Comparison of ENCODE assay signal across 9 mouse cellular contexts in the genomic region with DNA sequence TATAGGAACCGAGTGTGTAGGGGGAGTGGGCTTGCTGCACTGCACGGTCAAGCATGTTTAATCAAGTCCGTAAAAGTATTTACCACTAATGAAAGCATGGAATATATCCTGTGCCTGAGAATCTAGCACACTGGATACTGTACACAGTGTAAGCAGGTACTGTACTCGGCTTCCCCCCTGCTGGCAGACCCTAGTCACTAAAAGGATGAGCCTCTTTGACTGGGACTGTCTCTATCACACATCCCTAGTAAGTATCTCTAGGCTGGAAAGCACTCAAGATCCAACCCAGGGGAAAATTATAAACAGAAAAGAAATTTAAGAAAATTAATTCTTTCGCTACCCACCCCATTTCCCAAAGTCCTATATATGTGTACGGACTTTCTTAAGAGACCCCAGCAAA. TPM values are rescaled to one million over a fixed set of nuclear protein-coding genes. Genes with fewer than 3 reads are reported as not detected.
DNase-seq lines count a peak whose midpoint lies in the region; ATAC-seq and TF ChIP-seq lines count a peak whose summit lies in the region.
"Had no signal": no experiment of that assay in that cellular context is flagged by ENCODE, and none has a peak within 500 bp of the region (broad histone marks: within the 10 kb centered on the region; RNA-seq: fewer than 3 reads in every experiment).

No protein-coding gene starts in this region.

- peak overlapping the region; percentile 80 for H3K4me2 ChIP-seq in hindbrain, embryonic 11.5 days (replicated peaks; ENCODE audit: low read depth, low read length)
- H3K4me2 ChIP-seq in liver, embryonic 11.5 days = peak overlapping the region; percentile 82

- peak overlapping the region; percentile 84 for H3K4me3 ChIP-seq in cortical plate, adult 2 months (ENCODE audit: insufficient read depth, low read length)
- peak overlapping the region; percentile 69 for H3K4me3 ChIP-seq in hindbrain, embryonic 11.5 days (ENCODE audit: low read depth, low read length)
- peak overlapping the region; percentile 98 for H3K4me3 ChIP-seq in liver, embryonic 11.5 days (ENCODE audit: low read depth, low read length)
- H3K4me3 ChIP-seq in olfactory bulb, adult 2 months (ENCODE audit: insufficient read depth, low read depth, low read length) = peak overlapping the region; percentile 88; the same call in 1 of the 2 replicates

- TF ChIP-seq CTCF in cortical plate, adult 2 months (IDR thresholded peaks at IDR 0.05; ENCODE audit: extremely low read depth, insufficient read depth, low read length) = no peak
- no peak for TF ChIP-seq CTCF in olfactory bulb, adult 2 months (IDR thresholded peaks at IDR 0.05; ENCODE audit: insufficient read depth, low read depth, low read length)

- TF ChIP-seq POLR2A in cortical plate, adult 2 months (IDR thresholded peaks at IDR 0.05; ENCODE audit: extremely low read depth, insufficient read depth, low read length) = no peak
- TF ChIP-seq POLR2A in olfactory bulb, adult 2 months (IDR thresholded peaks at IDR 0.05; ENCODE audit: insufficient read depth, low read depth, low read length) = no peak

- no peak overlapping the region for H3K27ac ChIP-seq in cortical plate, adult 2 months (ENCODE audit: insufficient read depth, low read length)
- no peak overlapping the region; the same call in 1 of the 2 replicates for H3K27ac ChIP-seq in hindbrain, embryonic 11.5 days (ENCODE audit: low read depth, low read length)
- no peak overlapping the region for H3K27ac ChIP-seq in liver, embryonic 11.5 days (ENCODE audit: low read depth, low read length)
- no peak overlapping the region for H3K27ac ChIP-seq in olfactory bulb, adult 2 months (ENCODE audit: insufficient read depth, low read depth, low read length)

- no peaks in the 10 kb centered on the region for H3K9me3 ChIP-seq in hindbrain, embryonic 11.5 days (ENCODE audit: control insufficient read depth, low read length)
- H3K9me3 ChIP-seq in liver, embryonic 11.5 days (ENCODE audit: control insufficient read depth, low read length) = no peaks in the 10 kb centered on the region

- H3K36me3 ChIP-seq in hindbrain, embryonic 11.5 days (ENCODE audit: control insufficient read depth, insufficient read depth, low read length) = no peaks in the 10 kb centered on the region
- H3K36me3 ChIP-seq in liver, embryonic 11.5 days (ENCODE audit: control insufficient read depth, insufficient read depth, low read length) = peaks cover under 1% of the 10 kb centered on the region; the same call in 1 of the 2 replicates

- H3K9ac ChIP-seq in hindbrain, embryonic 11.5 days (ENCODE audit: low read depth, low read length) = peak overlapping the region; percentile 99
- H3K9ac ChIP-seq in liver, embryonic 11.5 days (ENCODE audit: low read depth, low read length) = peak overlapping the region; percentile 100

- H3K4me1 ChIP-seq in cortical plate, adult 2 months (ENCODE audit: control insufficient read depth, insufficient read depth, low read length) = no peaks in the 10 kb centered on the region; the same call in 1 of the 2 replicates
- H3K4me1 ChIP-seq in hindbrain, embryonic 11.5 days (replicated peaks; ENCODE audit: control insufficient read depth, insufficient read depth, low read length) = peaks cover 3% of the 10 kb centered on the region; the same call in 1 of the 2 replicates
- H3K4me1 ChIP-seq in liver, embryonic 11.5 days (replicated peaks; ENCODE audit: control insufficient read depth, insufficient read depth, low read length) = peaks cover 36% of the 10 kb centered on the region
- H3K4me1 ChIP-seq in olfactory bulb, adult 2 months (ENCODE audit: control insufficient read depth, insufficient read depth, low read length) = no peaks in the 10 kb centered on the region

- no peaks in the 10 kb centered on the region for H3K27me3 ChIP-seq in hindbrain, embryonic 11.5 days (ENCODE audit: control insufficient read depth, insufficient read depth, low read length)
- no peaks in the 10 kb centered on the region for H3K27me3 ChIP-seq in liver, embryonic 11.5 days (replicated peaks; ENCODE audit: control insufficient read depth, insufficient read depth, low read length)
- H3K27me3 ChIP-seq: Patski had no signal

- DNase-seq in adrenal gland, postnatal 14 days = peak; percentile 51
- DNase-seq in adrenal gland, postnatal 4 days (ENCODE audit: low spot score in 2 of 2) = no peak
- peak; percentile 69 for DNase-seq in 3T3-L1 (ENCODE audit: low read depth, low spot score)
- DNase-seq in hindbrain, embryonic 11.5 days (ENCODE audit: low spot score) = peak; percentile 55
- DNase-seq in liver, embryonic 11.5 days (ENCODE audit: low spot score) = no peak

- no peak for ATAC-seq in hindbrain, embryonic 11.5 days (ENCODE audit: low FRiP score)
- ATAC-seq in liver, embryonic 11.5 days (replicated peaks; ENCODE audit: low FRiP score) = no peak
- no peak for ATAC-seq in inflammation-experienced regulatory T-cells, adult 6 months
- ATAC-seq: Patski had no signal

- WGBS in hindbrain, embryonic 11.5 days = 48% methylated on average over 6 of the region's 6 CpGs
- 41% methylated on average over 6 of the region's 6 CpGs for WGBS in liver, embryonic 11.5 days
- 23% methylated on average over 6 of the region's 6 CpGs for WGBS in olfactory bulb, adult 2 months

RNA-seq across cellular contexts. Expression of gene E2f3, which starts 2.8 kb away (rescaled TPM):
- 11.5 and 12.3 TPM in 2 replicates for total RNA-seq in adrenal gland, postnatal 14 days (2021)
- total RNA-seq in adrenal gland, postnatal 4 days (2021) = 10 to 100 TPM; 17.2 to 20.3 TPM
- 14.2 and 15.6 TPM in 2 replicates for polyA plus RNA-seq in cortical plate, adult 2 months (2012; rRNA removed)
- 13.0 and 13.3 TPM in 2 replicates for polyA plus RNA-seq in hindbrain, embryonic 11.5 days (2014; fragmentation: Nextera tagmentation; extraction: Ambion mirVana)
- 13.5 and 13.7 TPM in 2 replicates for polyA plus RNA-seq in liver, embryonic 11.5 days (2014; fragmentation: Nextera tagmentation; extraction: Ambion mirVana)
- not detected in 2 replicates for polyA plus RNA-seq in olfactory bulb, adult 2 months (2012; ENCODE audit: insufficient read depth, insufficient read length, low replicate concordance, missing spikeins)
- polyA plus RNA-seq in inflammation-experienced regulatory T-cells, adult 6 months (2017; shearing (Covaris generic)) = 1 to 10 TPM; 2.3 to 5.2 (median 2.9) TPM

Comparison
In these comparisons a context has a peak if more than half of its experiments do, and no peak if none do; other contexts are left out.
1. DNase-seq: peak in adrenal gland, postnatal 14 days (single experiment), 3T3-L1 (single experiment) and hindbrain, embryonic 11.5 days (single experiment); none in adrenal gland, postnatal 4 days (0 of 2) and liver, embryonic 11.5 days (single experiment).
2. Peak in every context shown above with its lines, with median percentiles within 50 percentile points of each other: H3K4me3 ChIP-seq.